Mouse (Mus musculus) cerebellum, adult 9-11 months (tissue): ENCODE measurements around the gene Fblim1.
"Not testable (repeated sequence)": the region's sequence is repeated elsewhere in the genome, so short reads cannot be mapped to it uniquely, and the experiment has no call there.

ENCODE experiments used
- DNase-seq: peaks from one replicate; pipeline ENCODE4 v3.0.0; 2022

The Fblim1 gene

DNA sequence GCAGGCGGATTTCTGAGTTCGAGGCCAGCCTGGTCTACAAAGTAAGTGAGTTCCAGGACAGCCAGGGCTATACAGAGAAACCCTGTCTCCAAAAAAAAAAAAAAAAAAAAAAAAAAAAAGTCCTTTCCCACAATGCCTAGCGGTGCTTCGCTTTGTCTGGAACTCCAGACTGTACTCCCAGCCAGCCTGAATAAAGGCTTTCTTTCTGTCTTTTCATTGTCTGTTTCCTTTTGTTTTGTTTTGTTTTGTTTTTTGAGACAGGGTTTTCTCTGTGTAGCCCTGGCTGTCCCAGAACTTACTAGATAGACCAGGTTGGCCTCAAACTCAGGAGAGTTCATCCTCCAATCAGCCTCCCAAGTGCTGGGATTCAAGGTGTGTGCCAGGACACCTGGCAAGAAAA is 41.7 kb downstream of the Fblim1 start:
- DNase-seq, result no peak

DNA sequence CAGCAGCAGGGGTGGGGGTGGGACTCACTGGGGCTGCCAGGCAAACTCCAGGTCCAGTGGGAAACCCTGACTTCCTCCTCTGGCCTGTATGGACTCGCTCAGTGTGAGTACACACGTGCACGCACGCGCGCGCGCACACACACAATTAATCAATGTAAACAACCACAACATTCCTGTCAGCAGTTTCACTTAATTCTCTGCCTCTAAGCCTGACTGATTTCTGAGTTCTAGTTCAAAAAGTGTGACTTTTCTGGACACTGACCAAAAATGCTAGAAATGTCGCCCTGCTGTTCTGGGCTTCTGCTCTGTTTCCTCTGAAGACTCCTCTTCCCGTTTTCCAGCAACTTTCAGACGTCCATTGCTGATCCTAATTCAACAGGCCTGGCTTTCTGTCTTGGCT is 43.6 kb downstream of the Fblim1 start:
- no peak for DNase-seq

- not testable (repeated sequence) for DNase-seq
Measured at GRCm38 (mm10) chr4:141561331-141561919, 44.5 kb downstream of the Fblim1 start.

- peak; percentile 83 for DNase-seq
Measured at GRCm38 (mm10) chr4:141559898-141560263, 46.0 kb downstream of the Fblim1 start.

- DNase-seq, result peak; percentile 85
Measured at GRCm38 (mm10) chr4:141559131-141559897, 46.6 kb downstream of the Fblim1 start.

DNA sequence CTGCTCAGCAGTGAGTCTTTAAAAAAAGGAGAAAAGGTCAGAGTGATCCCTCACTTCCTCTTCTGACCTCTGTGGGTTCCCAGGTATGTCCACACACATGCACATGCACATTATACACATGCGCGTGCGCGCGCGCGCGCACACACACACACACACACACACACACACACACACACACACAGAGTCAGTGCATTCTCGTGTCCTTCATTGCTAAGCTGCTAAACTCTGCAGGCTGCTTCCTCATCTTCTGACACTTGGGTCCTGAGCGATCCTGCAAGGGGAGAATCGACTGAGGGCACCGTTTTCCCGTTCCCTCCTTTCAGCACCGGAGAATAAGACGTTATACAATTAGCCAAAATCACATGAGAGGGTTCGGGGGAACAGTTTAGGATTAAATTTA is 47.2 kb downstream of the Fblim1 start:
- no peak for DNase-seq

GRCm38 (mm10) chr4:141556163-141556562 is 49.7 kb downstream of the Fblim1 start:
- DNase-seq, result not testable (repeated sequence)

DNA sequence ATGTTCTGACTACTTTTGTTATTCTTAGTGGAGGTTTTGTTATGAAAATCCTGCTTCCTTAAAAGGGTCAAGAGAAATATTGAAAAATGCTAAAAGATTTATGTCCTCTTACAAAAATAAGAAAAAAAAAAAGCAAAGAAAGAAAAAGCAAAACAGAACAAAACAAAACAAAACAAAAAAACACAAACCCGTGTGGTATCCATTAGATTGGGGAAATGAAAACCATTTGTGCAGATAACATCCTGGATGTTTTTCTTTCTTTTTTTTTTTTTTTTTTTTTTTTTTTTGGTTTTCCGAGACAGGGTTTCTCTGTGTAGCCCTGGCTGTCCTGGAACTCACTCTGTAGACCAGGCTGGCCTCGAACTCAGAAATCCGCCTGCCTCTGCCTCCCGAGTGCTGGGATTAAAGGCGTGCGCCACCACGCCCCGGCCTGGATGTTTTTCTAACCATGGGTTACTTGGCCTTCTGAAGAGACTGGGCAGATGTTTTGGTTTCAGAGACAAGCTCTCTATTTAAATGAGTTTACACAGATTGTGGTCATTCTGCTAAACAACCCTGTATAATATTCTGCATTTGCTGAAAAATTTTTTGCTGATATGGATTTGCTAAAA is 51.5 kb downstream of the Fblim1 start:
- not testable (repeated sequence) for DNase-seq

GRCm38 (mm10) chr4:141552484-141552883 is 53.4 kb downstream of the Fblim1 start:
- no peak for DNase-seq

- no peak for DNase-seq
Measured at GRCm38 (mm10) chr4:141547299-141547698, 58.6 kb downstream of the Fblim1 start.

- peak; percentile 90 for DNase-seq
Measured at GRCm38 (mm10) chr4:141546334-141547200, 59.3 kb downstream of the Fblim1 start.

GRCm38 (mm10) chr4:141545743-141546333 is 60.1 kb downstream of the Fblim1 start:
- DNase-seq, result peak; percentile 100

DNA sequence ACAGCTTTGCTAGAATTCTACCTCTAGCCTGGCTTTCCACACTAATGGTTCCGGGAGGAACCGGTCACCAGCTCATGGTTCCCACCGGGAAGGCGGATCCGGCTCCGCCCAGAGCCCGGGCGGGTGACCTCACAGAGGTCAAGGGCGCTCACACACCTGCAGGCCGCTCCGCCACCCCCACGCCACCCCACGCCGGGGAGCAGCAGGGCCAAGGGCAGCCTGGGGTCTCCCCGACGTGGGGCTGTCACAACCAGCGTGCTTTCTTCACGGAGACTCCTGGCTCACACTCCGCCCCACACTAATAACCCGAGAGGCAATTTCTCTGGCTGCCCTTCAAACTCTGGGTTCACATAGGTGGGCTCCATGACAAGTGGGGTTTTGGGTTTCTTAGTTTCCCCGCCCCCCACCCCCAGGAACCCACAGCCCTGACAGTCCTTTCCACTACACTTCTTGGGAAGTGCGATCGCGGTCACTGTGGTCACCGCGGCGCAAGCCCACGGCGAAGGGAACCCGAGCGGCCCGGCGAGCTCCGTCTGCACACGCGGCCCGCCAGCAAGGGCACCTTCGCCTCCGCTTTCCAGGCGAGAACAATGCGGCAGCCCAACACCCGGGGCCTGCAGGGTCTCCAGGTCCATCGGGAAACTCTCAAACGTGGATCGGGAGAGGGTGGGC is 60.7 kb downstream of the Fblim1 start:
- peak; percentile 90 for DNase-seq

- no peak for DNase-seq
Measured at GRCm38 (mm10) chr4:141544536-141544935, 61.4 kb downstream of the Fblim1 start.

GRCm38 (mm10) chr4:141543593-141543992 is 62.3 kb downstream of the Fblim1 start:
- peak; percentile 40 for DNase-seq

- DNase-seq, result no peak
Measured at GRCm38 (mm10) chr4:141541851-141542250, 64.0 kb downstream of the Fblim1 start.

- DNase-seq, result no peak
Measured at GRCm38 (mm10) chr4:141540844-141541243, 65.1 kb downstream of the Fblim1 start.

GRCm38 (mm10) chr4:141539213-141539767 is 66.6 kb downstream of the Fblim1 start:
- DNase-seq, result no peak

DNA sequence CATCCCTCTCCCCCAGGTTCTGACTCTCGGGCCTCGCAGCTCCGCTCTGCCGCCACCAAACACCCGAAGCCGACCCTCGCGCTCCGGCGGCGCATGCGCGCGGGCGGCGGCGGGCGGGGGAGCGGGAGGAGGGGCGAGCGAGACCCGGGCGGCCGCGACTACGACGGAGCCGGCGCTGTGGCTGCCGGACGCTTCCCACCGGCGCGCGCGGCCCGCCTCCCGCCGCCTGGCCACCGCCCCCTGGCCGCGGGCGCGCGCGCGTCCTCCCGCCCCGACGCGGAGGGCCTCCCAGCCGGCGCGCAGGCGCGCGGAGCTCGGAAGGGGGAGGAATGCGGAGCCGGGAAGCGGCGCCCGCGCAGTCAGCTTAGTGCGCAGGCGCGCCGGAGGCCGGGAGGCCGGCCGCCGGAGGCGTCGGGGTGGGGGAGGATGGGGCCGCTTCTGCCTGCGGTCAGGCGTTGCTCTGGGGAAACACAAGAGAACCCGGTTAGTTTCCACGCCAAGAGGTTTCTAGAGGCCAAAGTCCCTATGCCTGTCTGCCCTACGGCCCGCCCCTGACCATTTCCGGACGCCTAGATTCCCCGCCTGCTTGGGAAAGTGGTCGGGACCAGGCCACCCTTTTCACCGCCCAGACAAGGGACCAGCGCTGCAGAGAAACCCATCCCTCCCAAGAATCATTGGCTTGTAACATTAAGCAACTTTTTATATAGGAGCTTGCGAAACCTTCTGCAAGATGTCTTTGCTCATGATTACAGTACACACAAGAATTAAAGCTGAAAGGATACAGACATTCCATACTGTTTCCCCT is 67.3 kb downstream of the Fblim1 start, which contains the start of gene Spen:
Gene Spen, minus strand, starts transcription at position 190 of the 805 bp plus-strand sequence.
- peak; percentile 97 for DNase-seq

- peak; percentile 65 for DNase-seq
Measured at GRCm38 (mm10) chr4:141537706-141538407, 68.0 kb downstream of the Fblim1 start.
